Mouse (Mus musculus) liver, adult (tissue): ENCODE measurements at regions not wholly inside any gene's neighbourhood (a gene's known extent, or its start where the extent isn't known, plus 50 kb on each side); places are given as distances from the start of the nearest gene placed in this dataset.

Experiments used
- GATA4 ChIP-seq: IDR thresholded peaks from 2 replicates; pipeline ENCODE4 v1.6.1; 2014; ENCODE audit warnings: mild to moderate bottlenecking, low read length; ENCODE audit not compliant: insufficient replicate concordance

DNA sequence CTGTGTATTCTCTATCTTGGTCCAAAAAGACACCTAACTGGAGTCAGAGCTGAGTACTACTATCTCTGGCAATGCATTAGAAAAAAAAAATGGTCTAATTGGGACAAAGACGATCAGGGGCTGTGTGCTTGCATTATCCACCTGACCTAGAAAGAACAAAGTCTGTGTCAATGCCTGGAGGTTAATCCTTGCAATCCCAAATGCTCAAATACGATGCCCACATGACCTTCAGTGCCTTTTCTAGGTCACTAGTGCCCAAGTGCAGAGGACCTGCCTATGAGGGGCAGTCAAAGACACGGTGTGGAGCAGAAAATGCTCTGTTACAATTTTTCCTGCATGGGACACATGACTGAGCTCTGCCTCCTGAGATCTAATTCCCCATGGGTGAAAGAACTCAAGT, 164.0 kb downstream of the Cd83 start:
- no peak for TF ChIP-seq GATA4

DNA sequence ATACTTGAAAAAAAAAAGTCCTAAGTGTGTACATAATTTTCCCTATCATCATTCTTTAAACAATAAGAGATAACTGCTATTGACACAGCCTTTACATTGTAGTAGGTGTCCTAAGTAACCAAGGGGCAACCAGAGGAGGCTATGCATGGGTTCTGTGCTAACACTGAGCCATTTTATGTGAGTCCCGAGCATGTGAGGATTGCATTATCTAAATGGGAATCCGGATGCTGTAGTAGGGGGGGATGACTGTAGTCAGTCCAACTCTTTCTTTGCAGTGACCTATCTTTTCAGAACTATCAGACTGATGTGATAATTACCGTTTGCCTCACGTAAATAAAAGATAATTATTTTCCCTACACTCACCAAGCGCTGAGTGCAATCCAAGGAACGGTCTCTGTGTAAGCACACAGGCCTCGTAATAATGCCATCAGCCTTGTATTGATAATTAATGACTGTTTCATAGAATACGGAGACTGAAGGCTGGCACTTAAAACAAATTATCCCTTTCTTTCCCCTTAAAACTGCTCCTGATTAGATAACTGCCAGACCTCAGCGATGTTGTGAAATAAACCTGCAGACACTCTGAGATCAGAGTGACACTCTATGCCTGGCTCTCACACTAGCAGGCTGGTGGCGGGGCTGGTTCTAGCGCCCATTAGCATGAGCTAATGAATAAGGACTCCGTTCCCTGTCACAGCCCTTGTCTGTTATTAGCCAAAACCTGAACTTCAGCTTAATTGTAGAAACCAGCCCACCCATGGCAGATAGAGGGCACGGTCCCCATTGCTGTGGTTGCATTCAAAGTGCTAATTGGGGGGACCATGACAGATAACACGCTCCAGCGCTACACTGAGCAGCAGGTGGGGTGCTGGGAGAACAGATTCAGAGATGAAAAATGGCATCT, 165.4 kb downstream of the Cd83 start:
- TF ChIP-seq GATA4: no peak

DNA sequence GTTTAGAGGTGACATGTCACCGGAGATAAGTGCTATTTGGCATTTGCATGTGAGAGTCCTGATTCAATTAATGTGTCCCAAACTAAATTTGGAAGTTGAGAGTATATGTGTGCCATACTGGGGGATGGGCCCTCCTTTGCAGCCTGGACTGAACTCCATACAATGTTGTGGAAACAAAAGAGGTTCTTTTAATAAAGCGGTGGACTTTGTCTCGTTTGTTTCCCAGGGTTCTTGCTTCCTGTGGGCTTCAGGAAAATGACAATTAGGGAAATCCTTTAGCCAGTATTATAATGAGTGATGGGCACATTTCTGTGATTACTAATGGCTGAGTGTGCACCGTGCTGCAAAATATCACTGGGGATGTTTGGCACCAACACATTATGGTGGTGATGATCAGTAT, 167.9 kb downstream of the Cd83 start:
- TF ChIP-seq GATA4: no peak

DNA sequence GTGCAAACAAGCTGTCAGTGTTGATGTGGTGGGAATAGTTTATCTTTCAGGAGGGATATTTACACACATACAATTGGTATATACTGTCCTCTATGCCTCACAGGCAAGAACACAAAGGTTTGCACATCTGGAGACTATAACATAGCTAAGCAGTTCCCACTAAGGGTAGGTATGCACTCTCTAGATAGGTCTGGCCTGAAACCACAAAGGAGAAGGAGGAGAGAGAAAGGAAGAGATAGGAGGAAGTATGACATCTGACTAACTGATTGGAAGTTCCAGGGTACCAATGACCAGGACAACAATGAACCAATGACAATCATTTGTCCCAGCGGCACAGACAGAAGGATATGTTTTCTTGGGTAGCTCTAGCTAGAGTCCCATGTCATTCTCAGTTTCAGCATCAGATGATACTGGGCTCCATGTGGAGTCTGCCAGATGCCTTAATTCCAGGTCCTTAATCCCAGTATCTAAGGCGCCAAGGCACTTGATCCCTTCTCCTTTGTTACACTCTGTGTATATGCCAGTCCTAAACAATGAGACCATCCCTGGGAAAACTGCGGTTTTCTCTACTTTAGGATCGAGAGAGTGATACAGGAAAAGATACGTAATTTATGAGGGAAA, 168.5 kb downstream of the Cd83 start:
- TF ChIP-seq GATA4: no peak

DNA sequence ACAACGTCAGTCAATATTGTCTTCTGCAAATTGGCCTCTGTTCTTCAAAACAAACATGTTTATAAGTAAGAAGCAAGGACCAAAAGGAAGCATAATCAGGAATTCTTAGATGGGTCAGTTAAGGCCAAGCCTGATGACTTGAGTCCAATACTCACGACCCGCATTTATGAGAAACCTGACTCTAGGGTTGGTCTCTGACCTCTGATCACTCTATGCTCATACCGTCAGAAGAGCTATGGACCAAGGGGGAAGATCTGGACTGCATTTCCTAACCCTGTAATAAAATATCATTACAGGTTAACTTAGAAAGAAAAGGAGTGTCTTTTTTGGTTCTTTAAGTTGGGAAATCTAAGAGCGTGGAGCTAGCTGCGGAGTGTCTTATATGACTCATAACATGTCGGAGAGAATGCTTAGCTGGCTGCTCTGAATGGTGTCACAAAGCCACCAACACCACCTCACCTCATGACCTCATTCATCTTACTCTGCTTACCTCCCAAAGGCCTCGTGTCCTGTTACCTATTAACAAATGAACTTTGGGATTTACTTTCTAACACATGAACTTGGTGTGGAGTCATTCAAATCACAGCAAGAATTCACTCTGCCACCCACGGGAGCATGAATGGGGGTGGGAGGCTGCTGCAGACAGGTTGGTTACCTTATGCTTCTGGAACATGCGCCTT, 170.3 kb downstream of the Cd83 start:
- no peak for TF ChIP-seq GATA4

DNA sequence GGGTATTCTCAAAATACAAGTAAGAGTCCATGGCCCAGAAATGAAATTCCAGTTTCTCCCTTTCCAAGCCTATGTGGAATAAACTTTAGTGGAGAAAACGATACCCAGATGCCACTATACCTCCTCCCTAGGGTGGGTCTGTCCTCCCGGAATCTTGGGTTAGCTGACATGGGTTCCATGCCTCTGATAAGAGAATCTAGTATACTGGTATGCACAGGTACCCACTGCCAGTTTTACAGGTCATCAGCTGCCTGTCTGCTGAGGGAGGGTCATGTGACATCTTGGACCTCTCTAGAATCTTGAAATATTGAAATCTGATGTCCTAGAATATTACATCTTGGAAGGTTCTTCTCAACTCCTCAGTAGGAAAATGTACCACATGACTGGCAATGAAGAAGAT, 172.5 kb downstream of the Cd83 start:
- no peak for TF ChIP-seq GATA4

DNA sequence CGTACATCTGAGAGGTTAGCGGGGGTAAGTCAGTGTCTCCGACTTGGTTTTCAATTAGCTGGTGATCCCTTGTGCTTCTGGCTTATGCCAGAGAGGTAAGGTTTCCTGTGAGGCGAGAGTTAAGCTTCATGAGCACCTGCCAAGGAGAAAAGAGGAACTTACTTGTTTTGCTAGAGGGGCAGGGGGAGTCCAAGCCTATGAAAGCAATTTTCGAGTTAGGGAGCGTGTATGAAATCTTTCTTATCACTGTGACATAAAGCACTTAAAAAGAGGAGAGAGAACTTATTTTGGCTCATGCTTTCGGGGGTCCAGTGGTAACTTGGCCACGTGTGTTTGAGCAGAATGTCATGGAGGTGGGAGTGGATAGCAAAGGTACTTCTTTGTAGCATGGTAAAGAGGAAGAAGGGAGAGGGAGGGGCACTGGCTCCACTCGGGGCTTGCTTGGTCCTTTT, 174.6 kb downstream of the Cd83 start:
- TF ChIP-seq GATA4: no peak

DNA sequence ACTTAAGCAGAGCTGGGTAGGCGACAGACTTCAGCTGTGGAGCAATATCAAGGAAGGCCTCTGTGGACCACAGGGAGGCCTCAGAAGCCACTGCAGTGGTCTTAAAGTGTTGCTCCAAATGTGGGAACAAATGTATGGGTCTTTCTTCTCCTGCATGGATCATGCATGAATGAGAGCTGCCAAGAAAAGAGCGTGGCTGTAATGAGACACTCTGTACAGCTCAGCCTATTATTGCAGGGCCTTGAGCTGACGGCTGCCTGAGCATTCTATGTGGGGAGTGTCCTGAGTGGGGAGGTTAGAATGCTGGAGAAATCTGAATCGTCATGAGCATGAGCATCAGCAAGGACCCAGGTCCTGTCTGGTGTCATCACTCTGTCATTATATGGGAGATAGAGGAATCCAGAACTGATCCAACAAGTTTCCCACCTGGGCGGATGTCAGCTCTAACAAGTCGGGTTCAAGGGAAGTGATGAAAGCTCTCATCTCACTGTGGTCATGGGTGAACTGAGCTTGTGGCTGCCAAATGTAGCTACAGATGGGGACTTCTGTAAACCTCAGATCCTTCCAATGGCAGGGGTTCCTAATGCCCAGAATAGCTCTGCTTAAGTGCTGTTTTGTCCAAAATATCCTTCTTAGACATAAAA, 176.6 kb downstream of the Cd83 start:
- no peak for TF ChIP-seq GATA4

DNA sequence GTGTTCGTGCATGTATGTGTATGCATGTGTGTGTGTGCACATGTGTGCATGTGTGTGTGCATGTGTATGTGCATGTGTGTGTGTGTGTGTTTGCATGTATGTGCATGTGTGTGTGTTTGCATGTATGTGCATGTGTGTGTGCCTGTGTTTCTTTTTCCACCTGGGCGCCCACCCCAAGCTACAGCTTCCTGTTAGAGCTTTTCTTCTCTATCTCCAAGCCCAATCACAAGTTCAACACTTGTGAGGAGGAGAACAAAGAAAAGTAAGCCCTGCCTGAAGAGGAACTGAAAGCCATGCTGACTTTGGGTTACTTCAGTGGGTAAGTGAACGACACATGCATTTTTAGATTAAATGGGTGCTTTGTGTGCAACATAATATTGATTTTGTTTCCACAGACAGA, 177.4 kb downstream of the Cd83 start:
- TF ChIP-seq GATA4: no peak

DNA sequence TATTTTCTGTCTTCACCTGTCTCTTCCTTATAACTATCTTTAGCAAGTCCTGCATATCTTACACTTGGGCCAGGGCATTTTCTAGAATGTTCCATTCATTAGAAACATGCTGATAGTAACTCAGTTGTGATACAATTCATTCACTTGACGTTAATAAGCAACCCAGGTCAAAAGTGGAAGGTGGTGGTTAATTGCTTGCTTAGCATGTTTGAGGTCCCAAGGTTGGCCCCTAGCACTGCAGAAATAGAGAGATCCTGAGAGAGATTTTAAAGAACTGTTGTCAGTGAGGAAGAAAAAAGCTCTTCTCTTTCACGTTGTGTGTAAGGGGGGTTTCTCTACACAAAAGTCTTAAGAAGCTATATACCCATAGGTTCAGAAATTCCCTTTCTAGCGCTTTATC, 178.7 kb downstream of the Cd83 start:
- TF ChIP-seq GATA4: no peak

DNA sequence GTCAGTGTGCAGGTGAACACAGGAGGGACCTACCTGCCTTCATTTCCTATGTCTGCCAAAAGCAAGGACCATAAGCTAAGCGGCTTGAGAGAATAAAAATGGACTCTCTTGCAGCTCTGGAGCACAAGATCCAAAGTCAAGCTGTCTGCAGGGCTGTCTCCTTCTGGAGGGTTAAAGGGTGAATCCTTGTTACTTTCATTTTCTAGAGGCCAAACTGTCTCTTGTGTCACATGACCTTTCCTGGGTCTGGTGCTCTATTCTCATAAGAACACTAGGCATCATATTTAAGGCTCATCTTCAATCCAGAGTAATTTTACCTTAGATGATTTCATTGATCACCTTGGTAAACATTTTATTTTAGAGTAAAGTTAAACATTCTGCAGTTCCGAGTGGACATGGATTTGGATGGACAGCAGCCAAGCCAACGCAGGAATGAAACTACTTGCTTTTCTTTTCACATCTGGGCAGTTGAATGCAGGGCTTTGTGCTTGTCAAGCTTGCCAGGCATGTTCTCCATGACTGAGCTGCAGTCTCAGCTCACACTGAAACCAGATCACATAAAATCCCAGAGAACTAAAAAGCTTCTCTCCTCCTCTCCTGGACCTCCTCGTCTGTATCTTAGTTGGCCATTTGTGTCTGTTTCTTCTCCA, 180.8 kb downstream of the Cd83 start:
- no peak for TF ChIP-seq GATA4

DNA sequence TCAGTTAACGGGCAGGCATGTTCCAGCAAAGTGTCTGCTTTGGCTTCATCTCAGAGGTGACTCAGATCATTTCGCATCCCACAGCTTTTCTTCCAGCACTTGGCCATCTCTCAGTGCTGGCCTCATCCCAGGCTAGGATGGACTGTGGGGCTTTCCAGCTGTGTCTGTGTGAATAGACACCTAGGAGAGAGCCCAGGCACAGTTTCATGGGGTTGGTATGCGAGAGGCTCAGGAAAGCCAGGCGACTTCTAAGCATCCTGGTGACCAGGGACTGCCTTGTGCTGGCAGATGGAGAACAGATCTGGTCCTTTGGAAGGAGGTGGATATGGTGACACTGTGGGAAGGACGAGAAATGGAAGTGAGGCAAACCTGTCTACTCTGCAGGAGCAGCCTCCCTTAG, 182.9 kb downstream of the Cd83 start:
- no peak for TF ChIP-seq GATA4

DNA sequence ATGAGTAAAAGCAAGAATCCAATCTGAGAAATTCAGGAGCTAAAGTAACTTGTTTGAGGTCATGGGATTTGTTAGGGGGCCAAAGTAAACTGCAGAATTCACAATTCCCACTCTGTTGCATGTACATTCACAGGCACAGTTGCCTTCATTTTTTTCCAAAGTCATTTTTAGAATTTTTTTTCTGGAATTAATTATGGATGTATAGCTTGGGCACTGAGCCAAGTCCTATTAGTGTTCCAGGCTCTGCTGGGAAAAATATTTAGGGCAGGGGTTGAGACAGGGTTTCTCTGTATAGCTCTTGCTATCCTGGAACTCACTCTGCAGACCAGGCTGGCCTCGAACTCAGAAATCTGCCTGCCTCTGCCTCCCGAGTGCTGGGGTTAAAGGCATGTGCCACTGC, 188.3 kb downstream of the Cd83 start:
- TF ChIP-seq GATA4: no peak

DNA sequence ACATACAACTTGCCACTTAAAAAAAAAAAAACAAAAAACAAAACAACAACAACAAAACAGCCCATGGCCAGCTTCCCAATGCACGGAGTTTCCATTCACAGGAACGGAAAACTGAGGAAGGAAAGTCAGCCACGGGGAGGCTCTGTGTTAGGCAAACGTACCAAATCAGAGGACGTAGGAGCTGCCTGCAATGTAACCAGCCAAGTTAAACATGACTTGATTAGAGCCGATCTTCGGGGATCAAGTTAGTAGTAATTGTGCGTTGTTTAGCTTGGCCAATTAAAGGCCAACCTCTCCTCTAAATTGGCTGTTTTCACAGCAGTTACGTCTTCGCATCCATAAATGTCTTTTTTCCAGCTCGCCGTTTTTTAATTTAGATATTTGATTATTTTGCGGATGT, 190.7 kb downstream of the Cd83 start:
- no peak for TF ChIP-seq GATA4

DNA sequence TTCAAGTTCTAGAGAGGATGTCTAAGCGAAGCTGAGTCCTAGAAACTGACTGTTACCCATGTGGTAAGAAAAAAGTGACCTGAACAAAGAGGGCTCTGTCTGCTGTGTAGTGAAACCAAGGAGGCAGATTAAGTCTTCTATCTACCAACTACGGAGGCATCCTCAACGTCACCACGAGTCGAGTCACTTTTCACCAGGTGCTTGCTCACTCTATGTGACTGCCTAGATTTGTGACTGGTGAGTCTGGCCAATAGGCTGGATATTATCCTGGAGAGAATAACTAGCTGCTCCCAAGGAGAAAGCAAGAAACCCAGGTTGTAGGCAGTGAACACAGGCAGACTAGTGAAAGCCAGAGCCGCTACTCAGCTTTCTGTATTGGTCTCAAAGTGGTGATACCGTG, 191.2 kb downstream of the Cd83 start:
- TF ChIP-seq GATA4: no peak
